Mouse (Mus musculus) heart, embryonic 13.5 days (tissue): ENCODE data around the gene Hist1h3d. TPM values are rescaled to one million over a fixed set of nuclear protein-coding genes. Genes with fewer than 3 reads are reported as not detected.
A peak's percentile ranks its signal among the peaks of the same experiment; 100 is the strongest.
"Not testable (repeated sequence)": the region's sequence is repeated elsewhere in the genome, so short reads cannot be mapped to it uniquely, and the experiment has no call there.

Source experiments
- ATAC-seq: fragments of 200-750 bp; cut with Nextera tagmentation; 2 replicates; pipeline ENCODE4 v1.8.0; 2017; ENCODE audit warnings: moderate TSS enrichment; ENCODE audit not compliant: insufficient number of reproducible peaks, low FRiP score, low TSS enrichment; ENCODE audit errors: extremely low read depth
- H3K27ac ChIP-seq: fragments of 300-500 bp; sonication (generic); replicated peaks from 2 replicates; pipeline ENCODE4 v1.5.1; 2015; ENCODE audit warnings: moderate library complexity, mild to moderate bottlenecking, inconsistent platforms
- H3K27me3 ChIP-seq: fragments of 300-500 bp; sonication (generic); replicated peaks from 2 replicates; pipeline ENCODE4 v1.6.1; 2015; ENCODE audit warnings: mild to moderate bottlenecking, inconsistent platforms
- H3K36me3 ChIP-seq: fragments of 300-500 bp; sonication (generic); 2 replicates; pipeline ENCODE4 v1.6.1; 2015; ENCODE audit warnings: mild to moderate bottlenecking, inconsistent platforms
- H3K4me1 ChIP-seq: fragments of 300-500 bp; sonication (generic); 2 replicates; pipeline ENCODE4 v1.6.1; 2015; ENCODE audit warnings: inconsistent platforms
- H3K4me2 ChIP-seq: fragments of 300-500 bp; sonication (generic); 2 replicates; pipeline ENCODE4 v1.6.1; 2015; ENCODE audit warnings: inconsistent platforms, mild to moderate bottlenecking, moderate library complexity
- H3K4me3 ChIP-seq: fragments of 300-500 bp; sonication (generic); 2 replicates; pipeline ENCODE4 v1.5.1; 2015; ENCODE audit warnings: moderate library complexity, mild to moderate bottlenecking, inconsistent platforms
- H3K9ac ChIP-seq: fragments of 300-500 bp; sonication (generic); 2 replicates; pipeline ENCODE4 v1.6.1; 2015; ENCODE audit warnings: inconsistent platforms, mild to moderate bottlenecking, moderate library complexity
- H3K9me3 ChIP-seq: fragments of 300-500 bp; sonication (generic); 2 replicates; pipeline ENCODE4 v1.6.1; 2016; ENCODE audit warnings: inconsistent platforms
- WGBS: fragments of 180-500 bp; shearing (Covaris S2); methylation state at CpG from one replicate; pipeline ENCODE4 v1.1.7; 2015; ENCODE audit warnings: mixed read lengths; 5-methylcytosine and 5-hydroxymethylcytosine counted together
- polyA plus RNA-seq: library from polyadenylated mRNA; unstranded; fragments of >200 nt; fragmentation: Nextera tagmentation; extraction: Ambion mirVana; gene quantifications from 2 replicates; pipeline ENCODE4 v1.2.1, GENCODE M21; 2015

The Hist1h3d gene
- polyA plus RNA-seq, 1 experiment from 2014 or later: 2.4 TPM

DNA sequence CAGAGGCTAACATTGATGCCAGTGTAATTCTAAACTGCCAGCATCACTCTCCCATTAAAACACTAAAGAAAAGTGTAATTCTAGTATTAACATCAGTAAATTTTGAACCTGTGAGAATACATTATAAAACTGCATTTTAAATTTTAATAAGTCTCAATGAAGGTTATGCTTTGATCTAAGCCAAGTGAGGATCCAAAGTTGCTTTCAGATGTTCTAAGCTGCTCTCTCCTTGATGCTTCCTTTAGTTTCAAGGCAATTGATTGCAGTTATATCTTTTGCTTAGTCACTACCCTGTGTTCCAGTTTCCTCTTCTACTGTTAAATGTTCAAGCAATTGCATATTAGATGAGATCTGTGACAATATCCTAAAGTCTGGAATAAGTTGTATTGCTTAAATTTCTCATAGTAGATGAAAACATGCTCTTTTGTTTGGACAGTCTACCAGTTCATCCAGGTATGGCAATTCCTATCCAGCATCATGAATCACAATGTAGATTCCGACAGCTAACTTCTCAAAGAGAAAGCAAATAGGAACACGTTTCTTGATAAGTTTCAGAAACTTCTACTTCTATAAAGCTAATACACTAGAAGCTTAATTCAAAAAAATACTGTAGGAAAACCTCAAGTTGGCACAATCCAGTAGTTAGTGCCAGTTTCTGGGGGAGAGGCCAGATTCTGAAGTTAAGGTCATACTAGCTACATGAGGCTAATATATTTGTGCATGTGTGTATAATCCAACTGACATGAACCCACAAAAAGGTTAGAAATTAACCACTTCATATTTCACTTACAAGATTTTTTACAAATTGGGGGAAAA lies 3.1 kb upstream of the Hist1h3d start:
- Histone ChIP-seq H3K27me3 (no peaks in the 10 kb centered on the region), H3K4me2 (peak overlapping the region; percentile 80), H3K27ac (peak overlapping the region; percentile 96), H3K4me1 (peaks cover 44% of the 10 kb centered on the region), H3K9ac (peak overlapping the region; percentile 89), H3K36me3 (no peaks in the 10 kb centered on the region), H3K9me3 (no peaks in the 10 kb centered on the region), H3K4me3 (peak overlapping the region; percentile 57)
- no peak for ATAC-seq
- WGBS: 34% methylated on average over 2 of the region's 2 CpGs

DNA sequence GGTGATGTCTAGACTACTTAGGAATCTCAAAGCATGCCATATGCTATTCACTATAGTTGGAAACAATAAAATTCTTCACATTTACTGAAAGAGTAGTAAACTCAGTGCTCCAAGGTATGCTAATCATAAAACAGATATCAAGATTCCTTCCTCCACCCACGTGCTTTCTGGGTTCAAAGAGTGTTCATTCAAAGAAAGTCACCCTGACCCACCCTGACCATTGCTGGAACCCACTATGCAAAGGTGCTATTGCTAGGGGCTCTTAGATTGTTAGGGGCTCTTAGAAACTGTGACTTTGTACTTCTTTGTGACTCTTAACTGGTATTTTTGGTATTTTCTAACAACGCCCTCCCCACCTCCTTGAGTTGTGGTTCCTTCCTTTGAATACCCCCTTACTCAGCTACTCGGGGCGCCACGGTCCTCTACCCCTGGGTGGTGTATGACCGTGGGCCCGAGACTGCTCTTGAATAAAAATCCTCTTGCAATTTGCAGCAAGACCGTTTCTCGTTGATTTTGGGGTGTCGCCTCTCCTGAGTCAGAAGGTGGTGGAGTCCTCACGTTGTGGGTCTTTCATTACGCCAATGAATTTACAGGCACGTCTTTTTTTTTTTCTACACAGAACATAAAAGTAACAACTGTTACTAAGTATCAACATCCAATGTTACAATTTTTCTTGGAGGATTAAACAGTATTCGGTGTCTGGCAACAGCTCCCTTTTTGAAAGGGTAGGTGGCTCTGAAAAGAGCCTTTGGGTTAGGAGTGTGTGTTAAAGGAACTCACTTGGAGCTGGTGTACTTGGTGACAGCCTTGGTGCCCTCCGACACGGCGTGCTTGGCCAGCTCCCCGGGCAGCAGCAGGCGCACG lies 2.3 kb upstream of the Hist1h3d start:
- H3K27me3 ChIP-seq, ATAC-seq, H3K36me3 ChIP-seq, H3K9me3 ChIP-seq: not testable (repeated sequence)
- 15% methylated on average over 20 of the region's 20 CpGs for WGBS
- Histone ChIP-seq H3K27ac (peak overlapping the region; percentile 96), H3K9ac (peak overlapping the region; percentile 89), H3K4me3 (peak overlapping the region; percentile 57), H3K4me1 (peaks cover 45% of the 10 kb centered on the region), H3K4me2 (peak overlapping the region; percentile 80)

DNA sequence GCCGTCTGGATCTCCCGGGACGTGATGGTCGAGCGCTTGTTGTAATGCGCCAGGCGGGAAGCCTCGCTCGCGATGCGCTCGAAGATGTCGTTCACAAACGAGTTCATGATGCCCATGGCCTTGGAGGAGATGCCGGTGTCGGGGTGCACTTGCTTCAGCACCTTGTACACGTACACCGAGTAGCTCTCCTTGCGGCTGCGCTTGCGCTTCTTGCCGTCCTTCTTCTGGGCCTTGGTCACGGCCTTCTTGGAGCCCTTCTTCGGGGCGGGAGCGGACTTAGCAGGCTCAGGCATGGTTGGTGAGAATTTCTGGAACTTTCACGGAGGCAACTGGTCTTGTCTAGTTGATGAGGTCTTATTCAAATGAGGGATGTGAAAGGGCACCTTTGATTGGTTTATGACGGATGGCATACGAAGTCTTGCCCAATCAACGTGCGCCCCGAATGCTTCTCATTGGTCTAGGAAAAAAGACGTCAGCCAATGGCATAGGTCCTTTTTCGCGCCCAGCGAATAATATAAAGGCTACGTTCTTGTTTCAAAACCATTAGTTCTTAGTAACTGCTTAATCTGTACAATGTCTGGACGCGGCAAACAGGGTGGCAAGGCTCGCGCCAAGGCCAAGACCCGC lies 1.6 kb upstream of the Hist1h3d start, which contains the start of the genes Hist1h2bf and Hist1h2ad:
Gene Hist1h2bf (minus strand): TSS at position 299 of the 627 bp plus-strand sequence.
Gene Hist1h2ad (plus strand): TSS at position 484 of the 627 bp plus-strand sequence.
- Histone ChIP-seq H3K4me2 (peak within 1 kb of the TSS; percentile 80), H3K4me1 (peaks cover 45% of the 10 kb centered on the region), H3K27ac (peak within 1 kb of the TSS; percentile 96), H3K9ac (peak within 1 kb of the TSS; percentile 89), H3K4me3 (peak within 1 kb of the TSS; percentile 57)
- peak; percentile 78 for ATAC-seq
- not testable (repeated sequence) for H3K27me3 ChIP-seq, H3K9me3 ChIP-seq, H3K36me3 ChIP-seq
- 2% methylated on average over 39 of the region's 42 CpGs for WGBS

GRCm38 (mm10) chr13:23574546-23575170 lies 905 bp upstream of the Hist1h3d start:
- Histone ChIP-seq H3K4me1 (peaks cover 42% of the 10 kb centered on the region), H3K4me2 (peak overlapping the region; percentile 80)

DNA sequence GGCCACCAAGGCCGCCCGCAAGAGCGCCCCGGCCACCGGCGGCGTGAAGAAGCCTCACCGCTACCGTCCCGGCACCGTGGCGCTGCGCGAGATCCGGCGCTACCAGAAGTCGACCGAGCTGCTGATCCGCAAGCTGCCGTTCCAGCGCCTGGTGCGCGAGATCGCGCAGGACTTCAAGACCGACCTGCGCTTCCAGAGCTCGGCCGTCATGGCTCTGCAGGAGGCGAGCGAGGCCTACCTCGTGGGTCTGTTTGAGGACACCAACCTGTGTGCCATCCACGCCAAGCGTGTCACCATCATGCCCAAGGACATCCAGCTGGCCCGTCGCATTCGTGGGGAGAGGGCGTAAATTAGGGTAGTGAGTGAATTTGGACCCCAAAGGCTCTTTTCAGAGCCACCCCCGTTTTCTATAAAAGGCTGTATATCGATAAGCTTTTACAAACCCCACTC lies 326 bp downstream of the Hist1h3d start:
- ATAC-seq, H3K36me3 ChIP-seq, H3K9me3 ChIP-seq, H3K27me3 ChIP-seq: not testable (repeated sequence)
- WGBS: 1% methylated on average over 11 of the region's 40 CpGs
- peak overlapping the region; percentile 57 for H3K4me3 ChIP-seq
- peak overlapping the region; percentile 87 for H3K9ac ChIP-seq
- peak overlapping the region; percentile 80 for H3K4me2 ChIP-seq
- H3K4me1 ChIP-seq: peaks cover 39% of the 10 kb centered on the region
- H3K27ac ChIP-seq: peak overlapping the region; percentile 73

More at GRCm38 (mm10) chr13:23574546-23575170, 905 bp upstream of the Hist1h3d start:
- not testable (repeated sequence) for ATAC-seq, H3K36me3 ChIP-seq, H3K27me3 ChIP-seq, H3K9me3 ChIP-seq
- H3K9ac ChIP-seq: peak overlapping the region; percentile 79
- 3% methylated on average over 10 of the region's 39 CpGs for WGBS
- peak overlapping the region; percentile 57 for H3K4me3 ChIP-seq
- H3K27ac ChIP-seq: peak overlapping the region; percentile 96

DNA sequence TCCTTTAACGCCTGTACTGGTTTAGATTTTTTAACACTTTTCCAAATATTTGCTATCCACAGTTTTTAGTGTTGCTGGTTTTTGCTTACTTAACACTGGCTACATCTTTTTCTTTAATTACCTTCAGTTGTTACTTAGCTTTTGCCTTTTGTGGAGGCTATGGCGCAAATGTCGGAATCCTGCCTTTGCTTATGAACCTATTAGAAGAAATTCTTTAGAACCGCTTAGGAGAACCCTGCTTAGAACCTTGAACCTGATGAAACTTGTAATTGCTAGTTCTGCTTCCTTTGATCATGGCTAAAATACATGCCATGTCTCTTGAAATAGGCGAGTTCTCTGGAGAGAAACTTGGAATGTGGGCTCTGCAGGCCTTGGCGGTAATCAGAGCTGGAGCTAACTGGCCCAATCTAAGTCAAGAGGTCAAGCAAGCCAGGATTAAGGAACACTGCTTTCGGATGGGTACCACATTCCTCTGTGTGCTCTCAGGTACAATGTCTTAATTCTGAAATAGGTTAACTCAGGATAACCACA lies 853 bp downstream of the Hist1h3d start:
- ATAC-seq: no peak
- Histone ChIP-seq H3K4me2 (peak overlapping the region; percentile 80), H3K36me3 (no peaks in the 10 kb centered on the region), H3K9me3 (no peaks in the 10 kb centered on the region), H3K9ac (peak overlapping the region; percentile 87), H3K4me3 (peak overlapping the region; percentile 57), H3K27me3 (no peaks in the 10 kb centered on the region), H3K4me1 (peaks cover 41% of the 10 kb centered on the region), H3K27ac (peak overlapping the region; percentile 73)
- 22% methylated on average over 7 of the region's 7 CpGs for WGBS

- Histone ChIP-seq H3K4me3 (peak overlapping the region; percentile 57), H3K36me3 (no peaks in the 10 kb centered on the region), H3K4me1 (peaks cover 42% of the 10 kb centered on the region), H3K4me2 (peak overlapping the region; percentile 80), H3K9me3 (no peaks in the 10 kb centered on the region), H3K9ac (peak overlapping the region; percentile 87), H3K27me3 (no peaks in the 10 kb centered on the region), H3K27ac (peak overlapping the region; percentile 73)
- no peak for ATAC-seq
- WGBS: 60% methylated on average over 6 of the region's 6 CpGs
Measured at GRCm38 (mm10) chr13:23576906-23577639, 1.5 kb downstream of the Hist1h3d start.

- H3K36me3 ChIP-seq: no peaks in the 10 kb centered on the region
- ATAC-seq: no peak
- H3K4me1 ChIP-seq: peaks cover 42% of the 10 kb centered on the region
- no peak overlapping the region for H3K4me3 ChIP-seq
- WGBS: 98% methylated on average over 1 of the region's 1 CpGs
- no peak overlapping the region for H3K4me2 ChIP-seq
- no peaks in the 10 kb centered on the region for H3K27me3 ChIP-seq
- no peak overlapping the region for H3K9ac ChIP-seq
- H3K9me3 ChIP-seq: no peaks in the 10 kb centered on the region
- H3K27ac ChIP-seq: no peak overlapping the region
Measured at GRCm38 (mm10) chr13:23577835-23578234, 2.3 kb downstream of the Hist1h3d start.

DNA sequence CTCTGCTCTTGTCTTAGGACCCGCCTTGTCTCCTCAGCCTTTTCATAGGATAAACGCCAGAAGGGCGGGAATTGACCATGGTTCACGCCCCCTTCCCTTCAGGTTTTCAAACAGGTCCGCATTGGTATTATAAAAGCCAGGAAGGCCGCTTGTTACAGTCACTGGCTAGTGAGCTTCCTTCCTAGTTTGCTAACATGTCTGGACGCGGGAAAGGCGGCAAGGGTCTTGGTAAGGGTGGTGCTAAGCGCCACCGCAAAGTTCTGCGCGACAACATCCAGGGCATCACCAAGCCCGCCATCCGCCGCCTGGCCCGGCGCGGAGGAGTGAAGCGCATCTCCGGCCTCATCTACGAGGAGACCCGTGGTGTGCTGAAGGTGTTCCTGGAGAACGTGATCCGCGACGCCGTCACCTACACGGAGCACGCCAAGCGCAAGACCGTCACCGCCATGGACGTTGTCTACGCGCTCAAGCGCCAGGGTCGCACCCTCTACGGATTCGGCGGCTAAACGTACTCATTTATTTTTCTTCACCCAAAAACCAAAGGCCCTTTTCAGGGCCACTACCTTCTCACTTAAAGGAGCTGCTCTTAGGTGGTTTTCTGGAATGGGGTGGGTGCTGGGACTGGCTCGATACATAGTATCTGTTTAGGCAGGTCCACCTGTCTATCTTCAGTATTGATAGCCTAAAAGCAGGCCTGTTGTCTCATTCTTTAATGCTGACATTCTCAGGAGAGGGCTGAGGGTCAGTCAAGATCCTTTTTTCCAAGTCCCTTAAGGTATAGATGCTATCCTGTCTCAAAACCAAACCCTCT lies 6.0 kb downstream of the Hist1h3d start, which contains the start of gene Hist1h4d:
Gene Hist1h4d (plus strand): TSS at position 191 of the 811 bp plus-strand sequence.
- peak within 1 kb of the TSS; percentile 94 for H3K4me2 ChIP-seq
- peaks cover 44% of the 10 kb centered on the region for H3K4me1 ChIP-seq
- under 1% methylated on average over 43 of the region's 43 CpGs for WGBS
- no peaks in the 10 kb centered on the region for H3K9me3 ChIP-seq
- no peaks in the 10 kb centered on the region for H3K27me3 ChIP-seq
- H3K36me3 ChIP-seq: no peaks in the 10 kb centered on the region
- H3K9ac ChIP-seq: peak within 1 kb of the TSS; percentile 89
- peak within 1 kb of the TSS; percentile 62 for H3K4me3 ChIP-seq
- H3K27ac ChIP-seq: peak within 1 kb of the TSS; percentile 86
- peak; percentile 75; the same call in 1 of the 2 replicates for ATAC-seq
